Mouse (Mus musculus) spleen, adult 2 months (tissue): Measurements from ENCODE around the gene Slc6a9.

ENCODE experiments used
- CTCF ChIP-seq: fragments of 200-500 bp; IDR thresholded peaks from 2 replicates; pipeline ENCODE4 v1.5.1; 2011; ENCODE audit warnings: mild to moderate bottlenecking, inconsistent platforms; ENCODE audit not compliant: insufficient read depth, insufficient read length, insufficient replicate concordance; ENCODE audit errors: extremely low read depth
- POLR2A ChIP-seq: fragments of 200-500 bp; IDR thresholded peaks from 2 replicates; pipeline ENCODE4 v1.6.1; 2011; ENCODE audit warnings: low read depth, low read length, inconsistent platforms

DNA sequence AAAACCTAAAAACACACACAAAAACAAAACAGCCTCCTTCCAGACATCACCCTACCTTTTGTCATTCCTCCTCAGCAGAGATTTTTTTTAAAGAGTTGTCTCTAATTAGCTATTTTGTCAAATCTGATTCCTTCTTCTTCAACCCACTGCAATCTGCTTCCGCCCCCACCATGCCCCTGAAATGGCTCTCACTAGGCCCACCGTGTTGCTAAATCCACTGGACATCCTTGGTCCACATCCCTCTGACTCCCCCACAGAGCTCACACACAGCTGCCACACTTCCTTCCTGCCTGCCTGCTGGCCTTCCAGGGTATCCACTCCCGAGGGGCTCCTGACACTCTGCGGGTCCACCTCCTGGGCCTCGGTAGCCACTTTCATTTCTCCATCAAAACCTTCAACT, 44.4 kb downstream of the Slc6a9 start:
- TF ChIP-seq POLR2A: no peak
- TF ChIP-seq CTCF: no peak
